Mouse (Mus musculus) bone marrow, adult 2 months (tissue): Measurements from ENCODE around the gene Rab6b.

Source experiments
- CTCF ChIP-seq: fragments of 200-500 bp; IDR thresholded peaks from 2 replicates; pipeline ENCODE4 v1.5.1; 2011; ENCODE audit warnings: low read length, control low read depth; ENCODE audit not compliant: control insufficient read depth, insufficient read depth
- POLR2A ChIP-seq: fragments of 200-500 bp; IDR thresholded peaks from 2 replicates; pipeline ENCODE4 v1.6.1; 2011; ENCODE audit warnings: low read depth, mild to moderate bottlenecking, control low read depth, low read length, borderline replicate concordance; ENCODE audit not compliant: control insufficient read depth

- peak; percentile 66 for TF ChIP-seq CTCF
- no peak for TF ChIP-seq POLR2A
These were observed 63.4 kb downstream of the Rab6b start for GRCm38 (mm10) chr9:103174771-103175519.
